Mouse (Mus musculus) spleen, postnatal 10 days (tissue): Measurements from ENCODE around the gene Pgpep1.

Experiments used
- DNase-seq, 2 experiments: peaks; one replicate each; pipeline ENCODE4 v3.0.0; 2021 to 2022; ENCODE audit warnings: low spot score in 2 of 2

The Pgpep1 gene

GRCm38 (mm10) chr8:70608749-70609367 is 51.3 kb downstream of the Pgpep1 start, which contains the start of gene Ssbp4:
Ssbp4 (minus strand) TSS chr8:70608872.
- DNase-seq: peak in 1 of 2 experiments; percentile 46

GRCm38 (mm10) chr8:70607898-70608748 is 52.1 kb downstream of the Pgpep1 start:
- peak in 1 of 2 experiments; percentile 58 for DNase-seq

GRCm38 (mm10) chr8:70607603-70607897 is 52.6 kb downstream of the Pgpep1 start:
- peak in 1 of 2 experiments; percentile 38 for DNase-seq

- DNase-seq: peak in 1 of 2 experiments; percentile 27
Observed at GRCm38 (mm10) chr8:70606780-70607602, 53.2 kb downstream of the Pgpep1 start.

- DNase-seq: no peak
Observed at GRCm38 (mm10) chr8:70605871-70606779, 54.1 kb downstream of the Pgpep1 start.

- DNase-seq: no peak
Observed at GRCm38 (mm10) chr8:70604558-70604957, 55.6 kb downstream of the Pgpep1 start.

GRCm38 (mm10) chr8:70602139-70602811 is 57.9 kb downstream of the Pgpep1 start:
- DNase-seq: no peak

GRCm38 (mm10) chr8:70601271-70601649 is 58.9 kb downstream of the Pgpep1 start:
- peak; percentile 55 to 88 for DNase-seq

GRCm38 (mm10) chr8:70600473-70601270 is 59.5 kb downstream of the Pgpep1 start:
- peak in 1 of 2 experiments; percentile 46 for DNase-seq

- no peak for DNase-seq
Observed at GRCm38 (mm10) chr8:70599507-70600290, 60.5 kb downstream of the Pgpep1 start.

GRCm38 (mm10) chr8:70598722-70599121 is 61.5 kb downstream of the Pgpep1 start:
- peak in 1 of 2 experiments; percentile 20 for DNase-seq

GRCm38 (mm10) chr8:70598283-70598682 is 61.9 kb downstream of the Pgpep1 start:
- DNase-seq: peak in 1 of 2 experiments; percentile 61

GRCm38 (mm10) chr8:70597417-70598272 is 62.5 kb downstream of the Pgpep1 start:
- DNase-seq: no peak

- peak in 1 of 2 experiments; percentile 77 for DNase-seq
Observed at GRCm38 (mm10) chr8:70596775-70597416, 63.3 kb downstream of the Pgpep1 start.
